Mouse (Mus musculus) cerebellum, adult (tissue): ENCODE data around the gene Slc24a4.
"Not testable (repeated sequence)": the region's sequence is repeated elsewhere in the genome, so short reads cannot be mapped to it uniquely, and the experiment has no call there.

Experiments
- ATAC-seq: cut with Nextera tagmentation; 2 replicates; pipeline ENCODE4 v1.9.2; 2017; ENCODE audit warnings: mild to moderate bottlenecking, moderate library complexity, mixed read lengths; ENCODE audit not compliant: insufficient number of reproducible peaks, low FRiP score, low TSS enrichment

Gene Slc24a4

DNA sequence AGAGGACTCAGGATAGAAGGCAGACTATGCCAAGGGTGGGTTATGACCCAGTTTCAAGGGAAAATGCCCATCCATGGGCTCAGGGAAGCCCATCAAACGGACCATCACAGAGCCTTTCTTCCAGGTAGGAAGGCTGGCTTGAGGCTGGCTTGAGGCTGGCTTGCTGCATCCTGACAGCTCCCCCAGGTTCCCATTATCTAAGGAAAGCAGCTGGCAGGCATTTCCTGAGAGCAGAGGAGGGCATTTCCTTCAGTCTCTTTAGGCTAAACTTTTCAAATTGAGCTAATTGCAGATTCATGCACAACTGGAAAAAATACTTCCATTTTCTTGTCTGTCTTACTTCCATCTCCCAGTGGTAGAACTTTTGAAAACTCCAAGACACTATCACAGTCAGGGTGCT lies 26.3 kb downstream of the Slc24a4 start:
- no peak for ATAC-seq

DNA sequence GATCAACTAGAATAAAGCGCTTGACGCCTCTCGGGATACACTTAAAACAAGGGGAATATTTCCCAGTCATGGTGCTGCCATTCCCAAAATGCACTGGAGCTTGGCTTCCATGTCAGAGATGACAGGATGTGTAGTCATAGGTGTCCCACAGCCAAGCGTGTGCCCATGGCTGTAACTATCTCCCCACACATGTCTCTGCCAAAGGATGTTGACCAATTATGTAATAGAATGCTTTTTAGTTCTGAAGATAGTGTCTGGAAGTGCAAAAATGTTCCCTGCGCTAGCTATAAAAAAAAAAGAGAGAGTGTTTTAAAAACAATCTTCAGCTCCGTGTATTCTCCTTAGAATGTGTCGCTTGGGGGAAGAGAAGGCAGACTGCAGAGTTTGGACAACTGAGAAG lies 36.1 kb downstream of the Slc24a4 start:
- no peak for ATAC-seq

DNA sequence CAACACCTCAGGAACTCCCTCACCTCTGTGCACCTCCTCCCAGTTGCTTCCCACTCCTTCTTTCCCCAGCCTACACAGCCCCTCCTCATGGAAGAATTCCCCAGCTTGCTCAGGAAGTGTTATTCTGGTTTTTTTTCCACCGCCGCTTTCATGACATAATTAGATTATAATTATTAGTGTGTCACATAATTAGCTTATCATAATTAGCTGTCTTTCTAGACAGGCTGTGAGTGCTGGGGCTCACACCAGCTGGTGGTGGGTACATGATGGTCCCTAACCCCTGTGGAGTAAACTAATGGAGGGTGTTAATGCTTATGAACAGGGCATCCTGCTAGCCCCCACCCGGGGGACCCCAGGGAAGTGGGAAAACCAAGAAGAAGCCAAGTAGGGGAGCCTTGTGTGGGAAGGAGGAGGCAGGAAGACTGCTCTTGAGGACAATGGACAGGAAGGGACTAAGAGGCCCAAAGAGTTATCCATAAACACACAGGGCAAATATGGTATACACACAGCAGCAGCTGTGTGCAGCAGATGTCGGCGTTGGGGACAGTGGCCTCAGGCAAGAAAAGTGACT lies 38.2 kb downstream of the Slc24a4 start:
- no peak for ATAC-seq

DNA sequence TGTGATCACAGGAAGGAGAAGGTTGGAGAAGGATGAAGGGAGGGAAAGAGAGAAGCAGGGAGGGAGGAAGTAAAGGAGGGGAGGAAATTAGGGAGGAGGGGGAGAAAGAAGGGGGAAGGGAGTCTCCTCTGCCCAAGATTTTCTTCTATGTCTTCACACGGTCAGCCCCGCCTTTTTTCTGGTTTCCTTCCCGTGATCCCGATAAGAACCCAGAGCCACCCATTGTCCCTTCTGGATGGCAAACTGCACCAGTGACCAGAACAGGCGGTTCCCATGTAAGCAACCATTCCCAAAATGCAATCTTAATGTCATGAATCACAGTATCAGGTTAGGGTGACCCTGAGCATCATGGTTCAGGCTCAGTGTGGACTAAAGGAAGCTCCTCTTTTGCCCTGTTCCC lies 38.8 kb downstream of the Slc24a4 start:
- ATAC-seq: no peak

DNA sequence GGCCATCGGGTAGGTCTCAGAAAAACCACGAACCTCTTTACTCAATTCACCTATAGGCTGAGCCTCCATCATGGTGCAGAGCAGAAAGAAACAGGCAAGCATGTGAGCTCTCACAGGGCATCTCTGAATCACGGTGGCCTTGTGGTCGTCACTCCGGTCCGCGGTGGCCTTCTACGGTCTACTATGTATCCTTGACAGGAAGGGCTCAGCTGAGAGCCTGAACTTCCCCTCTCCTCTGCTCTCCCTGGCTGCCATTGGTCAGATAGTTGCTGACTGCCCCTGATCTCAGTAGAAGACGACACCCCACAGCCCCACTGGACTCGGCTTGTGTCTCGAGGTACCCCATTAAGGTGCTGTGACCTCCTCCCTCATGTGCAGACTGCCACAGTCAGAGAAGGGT lies 44.2 kb downstream of the Slc24a4 start:
- ATAC-seq: no peak

DNA sequence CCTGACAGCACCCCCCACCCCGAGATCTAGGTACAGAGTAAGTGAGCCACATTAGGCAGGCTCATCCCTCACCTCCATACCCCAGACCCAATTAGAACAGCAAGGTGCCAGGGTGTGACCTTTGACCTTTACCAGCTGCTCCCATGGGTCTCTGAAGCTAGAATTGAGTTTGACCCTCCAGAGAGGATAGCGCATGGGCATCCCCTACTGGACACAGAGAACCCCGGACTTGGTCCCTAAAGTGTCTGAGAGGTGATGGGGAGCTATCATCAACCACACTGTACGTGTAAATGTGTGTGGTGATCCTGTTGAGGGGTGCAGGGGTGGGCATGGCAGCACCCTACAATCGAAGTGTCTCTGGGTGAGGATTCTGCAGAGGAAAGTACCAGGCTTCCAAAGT lies 44.8 kb downstream of the Slc24a4 start:
- no peak for ATAC-seq

DNA sequence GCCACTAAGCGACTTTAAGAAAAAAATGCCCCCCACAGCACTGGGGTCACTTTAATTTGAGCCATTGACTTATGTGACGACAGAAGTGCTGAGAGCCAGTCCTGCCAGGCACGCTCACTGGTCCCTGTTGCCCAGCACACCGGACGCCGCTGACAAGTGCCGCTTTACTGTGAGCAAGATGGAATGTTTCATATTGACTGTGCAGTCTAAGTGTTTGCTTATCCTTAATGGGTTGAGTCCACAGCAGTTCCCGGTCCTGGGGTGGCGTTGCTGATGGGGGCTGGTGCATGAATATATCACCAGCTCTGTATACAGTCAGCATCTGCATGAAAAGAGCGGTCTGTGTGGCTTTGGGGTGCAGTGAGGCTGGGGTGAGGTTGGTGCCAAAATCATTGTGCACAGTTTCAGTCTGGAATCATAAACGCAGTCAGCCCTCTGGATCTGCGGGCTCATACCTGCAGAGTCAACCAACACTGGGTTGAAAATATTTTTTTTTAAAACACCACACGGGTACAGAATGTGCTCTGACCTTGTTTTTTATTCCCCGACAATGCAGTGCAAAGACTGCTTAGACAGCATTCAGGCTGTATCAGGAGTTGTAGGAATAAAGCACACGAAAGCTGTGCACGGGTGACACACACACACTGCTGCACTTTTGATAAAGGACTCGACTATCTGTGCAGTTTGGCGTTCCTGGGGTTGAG lies 52.0 kb downstream of the Slc24a4 start:
- ATAC-seq: no peak

DNA sequence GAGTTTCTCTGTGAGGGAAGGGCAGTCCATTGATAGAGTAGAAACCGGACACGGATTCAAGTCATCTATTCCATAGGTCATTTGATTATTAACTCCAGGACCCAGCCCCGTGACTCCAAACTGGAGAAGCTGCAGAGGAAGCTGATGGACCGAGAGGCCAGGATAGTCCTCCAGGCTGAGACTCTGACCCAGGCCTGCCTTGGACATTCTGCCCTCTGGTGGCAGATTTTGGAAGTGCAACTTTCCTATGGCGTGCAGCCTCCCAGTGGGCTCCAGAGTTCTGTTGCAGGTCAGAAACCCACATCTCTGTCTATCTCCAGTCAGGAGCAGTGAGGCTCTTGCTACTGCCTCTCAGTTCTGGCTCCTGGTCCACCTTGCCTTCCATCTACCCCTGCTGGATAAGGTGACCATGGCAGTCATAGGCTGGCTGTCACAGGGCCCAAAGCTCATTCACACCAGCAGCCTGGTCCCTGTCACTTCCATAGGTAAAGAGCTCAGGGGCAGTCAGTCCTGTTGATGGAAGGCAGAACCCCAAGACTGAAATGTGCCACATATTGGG lies 53.3 kb downstream of the Slc24a4 start:
- ATAC-seq: no peak

DNA sequence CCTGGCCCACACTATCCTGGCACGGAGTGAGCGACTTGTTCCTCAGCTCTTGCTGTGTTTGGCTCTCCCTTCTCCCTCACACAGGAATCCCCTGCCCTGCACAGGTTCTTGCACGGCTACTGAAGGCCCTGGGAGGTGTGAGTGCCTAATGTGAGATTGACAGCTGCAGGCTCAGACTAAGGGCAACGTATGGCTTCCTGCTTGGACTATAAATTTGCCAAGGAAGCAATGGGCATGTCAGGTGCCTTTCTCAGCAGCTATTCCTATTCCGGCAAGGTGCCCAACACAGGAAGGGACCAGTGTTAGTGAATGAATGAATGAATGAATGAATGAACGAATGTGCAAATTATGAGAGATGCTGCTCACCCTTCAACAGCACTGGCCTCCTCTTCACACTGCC lies 54.1 kb downstream of the Slc24a4 start:
- ATAC-seq: no peak

DNA sequence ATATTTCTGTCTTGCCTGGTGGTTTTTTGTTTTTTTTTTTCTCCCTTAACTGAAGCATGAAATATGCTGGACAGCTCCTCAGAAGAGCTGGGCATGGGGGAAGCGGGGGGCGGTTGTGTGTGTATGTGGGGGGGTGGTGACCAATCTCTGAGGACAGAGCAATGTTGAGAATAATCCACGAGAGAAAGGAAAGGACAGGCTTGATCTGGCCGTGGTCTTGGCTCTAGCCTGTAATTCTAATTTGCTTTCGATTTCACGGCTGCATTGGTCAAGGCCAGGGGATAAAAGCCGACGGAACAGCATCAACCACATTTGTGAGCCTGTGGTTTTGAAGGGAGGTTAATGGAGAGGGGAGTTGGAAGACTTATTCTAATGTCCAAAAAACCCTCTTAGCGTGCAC lies 54.7 kb downstream of the Slc24a4 start:
- ATAC-seq: no peak

DNA sequence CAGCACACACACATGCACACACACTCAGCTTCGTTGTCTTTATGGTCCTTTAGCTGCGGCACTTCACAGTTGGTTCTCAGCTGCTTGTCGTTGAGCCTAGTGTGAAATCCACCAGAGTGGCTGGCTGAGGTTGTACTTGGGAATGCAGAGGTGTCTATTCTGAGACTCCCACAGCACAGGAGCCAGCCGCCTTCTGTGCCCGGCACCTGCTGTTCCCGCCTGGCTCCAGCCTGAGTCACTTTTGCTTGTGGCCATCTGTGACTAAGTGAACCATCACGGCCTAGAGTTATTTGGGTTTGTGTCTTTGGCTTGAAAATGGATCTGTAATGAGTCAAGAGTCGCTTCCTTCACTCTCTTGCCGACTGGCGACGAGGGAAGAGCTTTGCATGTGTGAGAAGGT lies 62.3 kb downstream of the Slc24a4 start:
- peak; percentile 45; the same call in 1 of the 2 replicates for ATAC-seq

DNA sequence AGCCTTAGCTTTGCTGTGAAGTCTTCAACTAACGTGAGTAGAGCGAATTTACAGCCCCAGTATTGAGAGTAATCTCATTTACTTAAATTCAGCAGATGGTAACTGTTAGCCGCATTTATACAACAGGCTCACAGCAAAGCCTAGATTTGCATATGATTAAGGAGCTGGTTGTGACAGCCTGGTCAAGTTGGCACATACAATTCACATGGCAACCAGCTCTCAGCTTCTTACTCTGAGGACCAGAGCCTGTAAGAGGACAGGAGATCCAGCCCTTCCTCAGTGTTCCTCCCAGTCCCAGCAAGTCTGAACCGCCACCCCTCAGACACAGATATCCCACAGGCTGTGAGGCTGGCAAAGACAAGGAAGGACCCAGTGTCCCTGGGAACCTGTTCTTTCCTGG lies 73.0 kb downstream of the Slc24a4 start:
- ATAC-seq: no peak

DNA sequence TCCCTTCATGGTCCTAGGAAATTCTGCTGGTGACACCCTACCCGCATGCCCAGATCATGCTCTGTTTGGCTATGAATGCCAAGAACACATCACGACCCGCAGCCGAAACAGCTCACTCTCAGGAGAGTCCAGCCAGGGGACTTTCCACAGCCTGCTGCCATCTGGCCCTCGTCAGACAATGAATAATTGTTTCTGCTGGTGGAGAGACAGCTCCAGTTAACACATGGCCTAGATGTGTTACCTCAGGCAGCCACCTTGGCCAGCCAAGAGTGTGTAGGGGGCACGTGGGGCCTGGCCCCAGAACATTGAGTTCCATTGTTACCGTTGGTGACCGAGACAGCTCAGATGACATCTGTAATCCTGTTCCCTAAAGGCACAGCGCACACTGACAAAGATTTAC lies 74.4 kb downstream of the Slc24a4 start:
- ATAC-seq: no peak

DNA sequence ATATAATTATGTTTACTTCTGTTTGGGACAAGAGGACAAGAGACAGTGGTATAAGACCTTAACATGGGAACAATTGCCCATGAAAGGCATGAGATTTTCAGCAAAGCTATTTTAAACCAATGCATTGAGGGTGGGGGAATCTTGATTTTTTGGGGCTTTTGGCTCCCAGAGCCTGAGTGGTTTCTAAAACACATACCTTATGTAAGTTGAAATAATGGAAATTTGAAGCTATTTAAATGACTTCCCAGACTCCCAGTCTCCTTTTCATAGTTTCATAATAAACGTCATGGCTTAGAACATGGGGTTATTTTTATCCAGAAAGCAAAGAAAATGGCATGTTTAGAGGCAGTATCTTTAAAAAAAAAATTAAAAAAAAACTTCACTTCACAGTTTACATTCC lies 77.9 kb downstream of the Slc24a4 start:
- ATAC-seq: no peak

DNA sequence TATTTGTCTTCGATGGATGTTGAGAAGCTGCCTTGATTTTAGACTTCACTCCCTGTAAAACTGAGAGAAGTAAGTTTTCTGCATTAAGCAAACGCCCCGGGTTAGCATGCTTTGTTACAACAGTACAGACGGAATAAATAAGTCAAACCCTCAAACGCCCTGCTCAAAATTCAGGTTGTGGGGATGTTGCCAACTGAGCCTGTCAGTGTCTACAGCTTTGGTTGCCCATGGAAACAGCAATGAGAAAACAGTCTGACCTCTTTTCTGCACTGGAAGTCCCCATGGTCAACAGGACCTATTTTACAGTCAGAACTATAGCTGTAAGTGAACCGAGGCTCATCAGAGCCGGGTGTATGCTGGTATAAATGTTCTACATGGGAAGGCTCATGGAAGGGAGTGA lies 78.7 kb downstream of the Slc24a4 start:
- ATAC-seq: no peak

DNA sequence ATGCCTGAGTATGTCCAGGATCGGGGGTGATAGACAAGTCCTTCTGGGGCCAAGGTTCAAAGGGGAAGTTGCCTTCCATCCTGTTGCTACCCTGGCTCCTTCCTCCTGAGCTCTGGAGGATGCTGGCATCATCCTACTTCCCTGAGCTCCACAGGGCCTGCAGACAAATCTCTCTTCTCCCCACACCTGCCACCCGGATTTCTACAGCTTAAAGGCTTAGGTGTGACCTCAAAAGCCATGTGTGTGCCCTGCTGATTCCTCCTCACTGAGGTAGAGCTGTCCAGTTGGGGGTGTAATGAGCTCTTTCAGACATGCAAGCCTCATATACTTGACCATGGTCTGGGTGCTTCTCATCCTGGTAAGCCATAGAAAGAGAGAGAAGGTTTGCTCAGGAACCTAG lies 82.3 kb downstream of the Slc24a4 start:
- no peak for ATAC-seq

DNA sequence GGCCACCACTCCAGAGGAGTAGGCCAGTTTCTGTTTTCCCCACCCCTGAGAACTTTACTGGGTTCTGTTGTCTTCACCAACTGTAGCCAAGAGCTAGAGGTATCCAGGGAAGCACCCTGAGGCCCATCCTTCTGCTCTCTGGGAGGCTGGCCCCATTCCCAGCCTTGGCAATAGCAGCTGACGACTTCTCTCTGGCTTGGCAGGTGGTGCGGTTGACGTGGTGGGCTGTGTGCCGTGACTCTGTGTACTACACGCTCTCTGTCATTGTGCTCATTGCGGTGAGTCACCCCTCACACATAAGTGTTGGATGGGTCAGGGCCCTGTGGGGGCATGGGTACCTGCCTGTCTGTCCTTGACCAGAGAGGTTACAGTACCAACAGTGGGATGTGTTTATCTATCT lies 94.9 kb downstream of the Slc24a4 start:
- peak; percentile 64 for ATAC-seq

DNA sequence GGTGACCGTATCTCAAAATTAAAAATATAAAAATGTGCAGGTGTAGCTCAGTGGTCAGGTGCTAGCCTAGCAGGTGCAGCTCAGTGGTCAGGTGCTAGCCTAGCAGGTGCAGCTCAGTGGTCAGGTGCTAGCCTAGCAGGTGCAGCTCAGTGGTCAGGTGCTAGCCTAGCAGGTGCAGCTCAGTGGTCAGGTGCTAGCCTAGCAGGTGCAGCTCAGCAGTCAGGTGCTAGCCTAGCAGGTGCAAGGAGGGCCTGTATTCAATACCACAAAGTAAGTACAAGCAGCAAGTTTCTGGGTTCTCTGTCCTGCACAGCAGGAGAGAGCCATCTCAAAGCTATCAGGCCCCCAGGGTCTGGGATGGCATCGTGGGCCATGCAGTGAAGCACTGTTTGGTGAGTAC lies 95.6 kb downstream of the Slc24a4 start:
- ATAC-seq: not testable (repeated sequence)

DNA sequence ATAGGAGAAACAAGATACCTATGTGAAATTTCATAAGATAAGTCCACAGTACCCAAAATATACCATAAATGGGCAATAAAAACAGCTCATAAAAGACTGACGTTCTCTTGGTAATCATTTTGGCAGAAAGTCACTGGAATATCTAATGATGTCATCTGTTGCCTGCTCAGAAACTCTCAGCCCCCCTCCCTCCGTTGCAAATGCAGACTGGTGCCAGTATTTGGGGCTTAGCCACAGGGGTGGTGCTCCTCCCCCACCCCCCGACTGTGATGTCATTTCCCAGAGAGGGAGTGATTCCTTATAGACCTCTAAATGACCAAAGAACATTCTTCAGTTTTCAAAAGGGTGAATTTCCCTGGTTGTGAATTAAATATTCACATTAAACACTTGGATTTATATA lies 96.6 kb downstream of the Slc24a4 start:
- ATAC-seq: no peak

DNA sequence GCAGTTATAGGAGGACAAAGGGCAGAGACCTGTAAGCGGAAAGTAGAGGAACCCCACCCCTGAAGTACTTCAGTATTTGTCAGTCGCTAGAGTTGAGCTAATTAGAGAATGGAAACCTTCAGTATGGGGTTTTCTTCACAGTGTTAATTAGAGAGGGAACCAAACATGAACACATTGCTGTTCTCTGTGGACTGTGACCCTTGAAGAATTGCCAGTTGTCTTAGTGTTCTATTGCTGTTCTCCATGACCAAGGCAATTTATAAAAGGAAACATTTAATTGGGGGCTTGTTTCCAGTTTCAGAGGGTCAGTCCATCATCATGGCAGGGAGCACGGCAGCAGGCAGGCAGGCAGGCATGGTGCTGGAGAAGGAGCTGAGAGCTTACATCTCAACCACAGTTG lies 107.0 kb downstream of the Slc24a4 start:
- ATAC-seq: no peak

DNA sequence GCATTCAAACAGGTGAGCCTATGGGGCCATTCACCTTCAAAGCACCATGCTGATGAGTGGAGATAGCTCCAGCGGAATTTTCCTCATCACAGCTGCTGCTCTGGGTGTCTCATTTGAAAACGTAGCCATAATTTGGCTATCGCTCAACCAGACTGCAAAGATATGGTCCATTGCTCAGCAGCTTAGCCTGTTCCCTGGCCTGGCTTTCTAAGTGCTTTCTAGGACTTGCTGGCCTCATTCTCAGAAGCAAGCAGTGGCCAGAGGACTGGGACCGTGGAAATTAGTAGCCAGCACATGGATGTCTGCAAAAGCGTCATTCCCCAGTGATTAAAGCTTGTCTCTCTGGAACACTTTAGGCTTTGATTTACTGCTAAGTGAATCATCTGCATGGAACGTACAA lies 107.8 kb downstream of the Slc24a4 start:
- no peak for ATAC-seq

DNA sequence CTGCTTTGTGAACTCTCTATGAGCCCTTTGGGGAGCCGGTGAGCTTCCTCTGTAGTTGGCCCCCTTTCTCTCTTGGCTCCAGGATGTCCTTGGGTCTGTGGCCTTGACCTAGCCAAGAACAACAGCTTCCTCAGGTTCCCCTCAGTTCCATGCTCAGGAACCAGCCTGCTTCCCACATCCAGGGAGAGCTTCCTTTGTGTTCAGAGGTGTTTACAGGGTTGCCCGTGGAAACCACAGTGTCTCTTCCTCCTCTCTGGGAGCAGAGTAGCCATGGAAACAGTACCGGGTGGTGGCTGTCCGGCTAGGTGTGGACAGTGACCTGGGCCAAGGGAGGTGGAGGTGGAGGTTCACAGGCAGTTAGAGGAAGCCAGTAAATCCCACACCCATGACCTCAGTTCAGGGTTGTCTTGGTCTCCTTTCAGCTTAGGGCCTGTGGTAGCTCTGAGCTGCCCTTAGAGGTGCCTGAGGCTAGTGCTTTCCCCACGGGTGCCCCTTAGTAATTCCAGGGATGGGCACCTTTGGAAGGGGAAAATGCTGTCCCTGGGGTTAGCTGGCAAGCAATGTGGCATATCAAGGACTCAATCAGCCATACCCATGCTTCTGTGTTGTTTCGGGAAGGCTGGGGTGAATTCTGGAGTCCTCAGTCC lies 113.7 kb downstream of the Slc24a4 start:
- no peak for ATAC-seq
